Mouse (Mus musculus): ENCODE data around the gene Olfr124. TPM values are rescaled to one million over a fixed set of nuclear protein-coding genes. Genes with fewer than 3 reads are reported as not detected.

The Olfr124 gene
- total RNA-seq (2014; rRNA removed) (not detected in 2 replicates), polyA plus RNA-seq (2012; rRNA removed) (not detected in 2 replicates)

DNA sequence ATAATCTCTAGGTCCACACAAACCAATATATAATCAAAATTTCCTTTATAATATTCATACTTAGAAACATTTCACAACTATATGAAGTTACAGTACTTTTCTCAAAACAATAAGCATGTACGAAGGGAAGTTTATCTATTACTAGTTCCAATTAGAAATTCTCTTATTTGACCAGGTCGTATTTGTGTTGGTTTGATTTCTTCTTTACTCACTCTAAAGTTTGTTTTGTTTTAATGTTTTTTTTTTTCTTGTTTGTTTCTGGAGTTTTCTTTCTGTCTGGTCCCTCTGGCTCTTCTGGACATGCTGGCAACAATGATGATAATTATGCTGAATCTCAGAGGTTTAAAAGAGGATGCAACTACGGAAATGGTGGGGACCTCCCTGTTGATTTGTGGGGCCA lies at the start of gene Olfr124:
Gene Olfr124, plus strand, starts transcription at position 301 of the 400 bp plus-strand sequence.
- no peak for DNase-seq (ENCODE audit: extremely low read depth, low read depth, low spot score)
- TF ChIP-seq POLR2A (IDR thresholded peaks at IDR 0.05; ENCODE audit: extremely low read depth, insufficient read depth, low read length) (no peak), CTCF (IDR thresholded peaks at IDR 0.05; ENCODE audit: low read depth, low read length) (no peak)
- Histone ChIP-seq H3K27me3 (ENCODE audit: control insufficient read depth, insufficient read depth, low read length) (no peaks in the 10 kb centered on the region), H3K27ac (replicated peaks; ENCODE audit: insufficient read depth, low read depth, low read length) (no peak within 1 kb of the TSS), H3K36me3 (ENCODE audit: control insufficient read depth, insufficient read depth, low read length) (no peaks in the 10 kb centered on the region), H3K4me3 (ENCODE audit: insufficient read depth, low read depth, low read length) (no peak within 1 kb of the TSS), H3K9ac (ENCODE audit: low read depth, low read length) (no peak within 1 kb of the TSS), H3K79me2 (ENCODE audit: control insufficient read depth, insufficient read depth, low read length) (no peaks in the 10 kb centered on the region), H3K4me1 (ENCODE audit: control insufficient read depth, insufficient read depth, low read length) (no peaks in the 10 kb centered on the region)
- 79% methylated on average over 3 of the region's 3 CpGs for WGBS

DNA sequence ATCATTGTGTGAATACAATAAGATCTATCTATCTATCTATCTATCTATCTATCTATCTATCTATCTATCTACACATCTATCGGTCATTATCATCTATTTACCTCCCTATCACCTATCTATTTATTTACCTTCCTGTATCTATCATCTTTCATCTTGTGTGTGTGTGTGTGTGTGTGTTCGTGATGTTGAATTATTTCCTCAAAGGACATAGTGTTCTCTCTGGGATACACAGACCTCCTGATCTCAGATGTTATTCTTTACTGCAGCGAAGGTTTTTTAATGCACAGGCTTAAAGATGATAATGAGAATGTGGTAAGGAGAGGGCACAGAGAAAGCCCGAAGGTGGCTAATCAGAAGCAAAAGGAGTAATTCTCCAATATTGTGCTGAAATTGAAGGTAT lies 31.4 kb upstream of the Olfr124 start, which contains the start of gene Olfr122:
Gene Olfr122, plus strand, starts transcription at position 301 of the 400 bp plus-strand sequence.
- no peak for DNase-seq (ENCODE audit: extremely low read depth, low read depth, low spot score)
- H3K27me3 ChIP-seq (ENCODE audit: control insufficient read depth, insufficient read depth, low read length), result no peaks in the 10 kb centered on the region
- H3K36me3 ChIP-seq (ENCODE audit: control insufficient read depth, insufficient read depth, low read length), result no peaks in the 10 kb centered on the region
- no peaks in the 10 kb centered on the region for H3K79me2 ChIP-seq (ENCODE audit: control insufficient read depth, insufficient read depth, low read length)
- 73% methylated on average over 4 of the region's 4 CpGs for WGBS
- no peaks in the 10 kb centered on the region for H3K4me1 ChIP-seq (ENCODE audit: control insufficient read depth, insufficient read depth, low read length)
- H3K27ac ChIP-seq (replicated peaks; ENCODE audit: insufficient read depth, low read depth, low read length), result no peak within 1 kb of the TSS
- H3K4me3 ChIP-seq (ENCODE audit: insufficient read depth, low read depth, low read length), result no peak within 1 kb of the TSS
- no peak within 1 kb of the TSS for H3K9ac ChIP-seq (ENCODE audit: low read depth, low read length)
- TF ChIP-seq CTCF (IDR thresholded peaks at IDR 0.05; ENCODE audit: low read depth, low read length) (no peak), POLR2A (IDR thresholded peaks at IDR 0.05; ENCODE audit: extremely low read depth, insufficient read depth, low read length) (no peak)

DNA sequence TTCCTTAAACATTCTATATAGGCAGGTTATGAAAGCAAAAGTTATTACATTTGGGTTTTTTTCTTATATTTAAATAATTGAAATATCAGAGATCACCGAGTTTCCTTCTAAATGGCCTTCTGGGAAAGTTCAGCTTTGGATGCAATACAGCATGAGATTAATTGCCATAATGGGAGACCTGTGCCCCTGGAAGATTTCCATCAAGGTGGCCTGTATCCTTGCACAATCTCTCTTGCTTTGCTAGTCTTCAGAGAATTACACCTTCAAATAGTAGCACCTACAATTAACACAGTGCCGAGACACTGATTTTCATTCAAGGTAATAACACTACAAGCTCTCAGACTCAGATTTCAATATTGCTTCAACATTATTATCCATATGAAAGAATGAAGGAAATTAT lies 6.5 kb upstream of the Olfr124 start, which contains the start of gene Olfr123:
Gene Olfr123, plus strand, starts transcription at position 301 of the 400 bp plus-strand sequence.
- Histone ChIP-seq H3K36me3 (ENCODE audit: control insufficient read depth, insufficient read depth, low read length) (no peaks in the 10 kb centered on the region), H3K79me2 (ENCODE audit: control insufficient read depth, insufficient read depth, low read length) (no peaks in the 10 kb centered on the region), H3K4me1 (ENCODE audit: control insufficient read depth, insufficient read depth, low read length) (no peaks in the 10 kb centered on the region), H3K27me3 (ENCODE audit: control insufficient read depth, insufficient read depth, low read length) (no peaks in the 10 kb centered on the region), H3K4me3 (ENCODE audit: insufficient read depth, low read depth, low read length) (no peak within 1 kb of the TSS), H3K27ac (replicated peaks; ENCODE audit: insufficient read depth, low read depth, low read length) (no peak within 1 kb of the TSS), H3K9ac (ENCODE audit: low read depth, low read length) (no peak within 1 kb of the TSS)
- TF ChIP-seq CTCF (IDR thresholded peaks at IDR 0.05; ENCODE audit: low read depth, low read length), result no peak
- 87% methylated on average over 2 of the region's 2 CpGs for WGBS
- no peak for DNase-seq (ENCODE audit: extremely low read depth, low read depth, low spot score)

DNA sequence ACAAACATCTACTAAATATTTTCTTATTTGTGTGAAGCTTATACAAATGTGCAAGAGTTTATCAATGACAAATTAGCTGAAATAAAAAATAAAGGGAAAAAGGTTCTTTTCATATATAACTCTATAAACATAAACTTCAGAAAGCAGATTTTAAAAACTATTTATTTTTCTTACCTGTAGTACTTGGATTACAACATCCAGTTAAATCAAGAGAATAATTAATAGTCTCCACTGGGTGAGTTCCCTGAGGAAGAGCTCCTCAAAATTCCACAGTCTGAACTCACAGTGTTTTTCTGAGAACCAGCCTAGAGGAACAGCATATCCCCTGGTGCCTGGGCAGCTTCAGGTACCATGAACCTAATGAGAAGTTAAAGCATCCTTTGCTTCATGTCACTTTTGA lies 33.0 kb downstream of the Olfr124 start, which contains the start of gene Olfr125:
Gene Olfr125, plus strand, starts transcription at position 301 of the 400 bp plus-strand sequence.
- no peak for TF ChIP-seq POLR2A (IDR thresholded peaks at IDR 0.05; ENCODE audit: extremely low read depth, insufficient read depth, low read length)
- TF ChIP-seq CTCF (IDR thresholded peaks at IDR 0.05; ENCODE audit: low read depth, low read length), result no peak
- H3K9ac ChIP-seq (ENCODE audit: low read depth, low read length), result no peak within 1 kb of the TSS
- no peaks in the 10 kb centered on the region for H3K4me1 ChIP-seq (ENCODE audit: control insufficient read depth, insufficient read depth, low read length)
- no peaks in the 10 kb centered on the region for H3K79me2 ChIP-seq (ENCODE audit: control insufficient read depth, insufficient read depth, low read length)
- no peaks in the 10 kb centered on the region for H3K36me3 ChIP-seq (ENCODE audit: control insufficient read depth, insufficient read depth, low read length)
- no peaks in the 10 kb centered on the region for H3K27me3 ChIP-seq (ENCODE audit: control insufficient read depth, insufficient read depth, low read length)
- H3K27ac ChIP-seq (replicated peaks; ENCODE audit: insufficient read depth, low read depth, low read length), result no peak within 1 kb of the TSS
- no peak within 1 kb of the TSS for H3K4me3 ChIP-seq (ENCODE audit: insufficient read depth, low read depth, low read length)
- DNase-seq (ENCODE audit: extremely low read depth, low read depth, low spot score), result no peak

DNA sequence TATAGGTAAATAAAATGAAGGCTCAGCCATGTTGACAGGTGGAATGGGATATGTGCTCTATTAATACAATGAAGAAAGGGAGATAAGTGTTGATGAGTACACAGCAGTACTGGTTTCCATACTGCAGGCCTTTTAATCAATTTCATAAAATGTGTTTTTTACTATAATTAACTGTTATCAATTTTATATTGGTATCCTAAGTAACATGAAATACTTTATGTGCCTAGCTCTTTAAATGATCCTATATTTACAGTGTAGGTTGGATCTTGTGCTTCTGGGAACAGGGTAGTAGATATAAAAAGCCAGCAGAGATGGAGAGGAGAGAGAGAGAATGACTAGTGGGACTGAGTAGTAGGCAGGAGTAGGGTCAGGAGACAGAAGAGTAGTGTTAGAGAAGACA lies 47.5 kb downstream of the Olfr124 start, which contains the start of gene Olfr126:
Gene Olfr126, plus strand, starts transcription at position 301 of the 400 bp plus-strand sequence.
- H3K4me3 ChIP-seq (ENCODE audit: insufficient read depth, low read depth, low read length), result no peak within 1 kb of the TSS
- H3K27ac ChIP-seq (replicated peaks; ENCODE audit: insufficient read depth, low read depth, low read length), result no peak within 1 kb of the TSS

More for the DNA sequence above, 47.5 kb downstream of the Olfr124 start, which contains the start of gene Olfr126:
- no peak for DNase-seq (ENCODE audit: extremely low read depth, low read depth, low spot score)
- Histone ChIP-seq H3K9ac (ENCODE audit: low read depth, low read length) (no peak within 1 kb of the TSS), H3K79me2 (ENCODE audit: control insufficient read depth, insufficient read depth, low read length) (no peaks in the 10 kb centered on the region), H3K4me1 (ENCODE audit: control insufficient read depth, insufficient read depth, low read length) (no peaks in the 10 kb centered on the region), H3K27me3 (ENCODE audit: control insufficient read depth, insufficient read depth, low read length) (no peaks in the 10 kb centered on the region), H3K36me3 (ENCODE audit: control insufficient read depth, insufficient read depth, low read length) (no peaks in the 10 kb centered on the region)
- no peak for TF ChIP-seq POLR2A (IDR thresholded peaks at IDR 0.05; ENCODE audit: extremely low read depth, insufficient read depth, low read length)
- TF ChIP-seq CTCF (IDR thresholded peaks at IDR 0.05; ENCODE audit: low read depth, low read length), result no peak

Other genes with a start within 250 kb of the Olfr124 start
- not detected in 2 replicates for gene Olfr112, start 230.4 kb upstream of the Olfr124 start, total RNA-seq (2014; rRNA removed)
- gene Olfr112, start 230.4 kb upstream of the Olfr124 start, polyA plus RNA-seq (2012; rRNA removed), result not detected in 2 replicates
- not detected in 2 replicates for gene Olfr113, start 222.2 kb upstream of the Olfr124 start, total RNA-seq (2014; rRNA removed)
- gene Olfr113, start 222.2 kb upstream of the Olfr124 start, polyA plus RNA-seq (2012; rRNA removed), result not detected in 2 replicates
- gene Olfr114, start 207.1 kb upstream of the Olfr124 start, total RNA-seq (2014; rRNA removed), result not detected in 2 replicates
- gene Olfr114, start 207.1 kb upstream of the Olfr124 start, polyA plus RNA-seq (2012; rRNA removed), result not detected in 2 replicates
- gene Olfr115, start 172.8 kb upstream of the Olfr124 start, total RNA-seq (2014; rRNA removed), result not detected in 2 replicates
- not detected in 2 replicates for gene Olfr115, start 172.8 kb upstream of the Olfr124 start, polyA plus RNA-seq (2012; rRNA removed)
- not detected in 2 replicates for gene Olfr116, start 172.7 kb upstream of the Olfr124 start, total RNA-seq (2014; rRNA removed)
- gene Olfr116, start 172.7 kb upstream of the Olfr124 start, polyA plus RNA-seq (2012; rRNA removed), result not detected in 2 replicates
- gene Olfr117, start 136.1 kb upstream of the Olfr124 start, total RNA-seq (2014; rRNA removed), result not detected in 2 replicates
- gene Olfr117, start 136.1 kb upstream of the Olfr124 start, polyA plus RNA-seq (2012; rRNA removed), result not detected in 2 replicates
- not detected in 2 replicates for gene Olfr118, start 132.9 kb upstream of the Olfr124 start, total RNA-seq (2014; rRNA removed)
- not detected in 2 replicates for gene Olfr118, start 132.9 kb upstream of the Olfr124 start, polyA plus RNA-seq (2012; rRNA removed)
- gene Olfr119, start 103.3 kb upstream of the Olfr124 start, total RNA-seq (2014; rRNA removed), result not detected in 2 replicates
- not detected in 2 replicates for gene Olfr119, start 103.3 kb upstream of the Olfr124 start, polyA plus RNA-seq (2012; rRNA removed)
- not detected in 2 replicates for gene Olfr120, start 78.1 kb upstream of the Olfr124 start, total RNA-seq (2014; rRNA removed)
- gene Olfr120, start 78.1 kb upstream of the Olfr124 start, polyA plus RNA-seq (2012; rRNA removed), result not detected in 2 replicates
- gene Olfr121, start 51.0 kb upstream of the Olfr124 start, total RNA-seq (2014; rRNA removed), result not detected in 2 replicates
- not detected in 2 replicates for gene Olfr121, start 51.0 kb upstream of the Olfr124 start, polyA plus RNA-seq (2012; rRNA removed)
- not detected in 2 replicates for gene Olfr122, start 31.3 kb upstream of the Olfr124 start, total RNA-seq (2014; rRNA removed)
- gene Olfr122, start 31.3 kb upstream of the Olfr124 start, polyA plus RNA-seq (2012; rRNA removed), result not detected in 2 replicates
- gene Olfr123, start 6.4 kb upstream of the Olfr124 start, total RNA-seq (2014; rRNA removed), result not detected in 2 replicates
- gene Olfr123, start 6.4 kb upstream of the Olfr124 start, polyA plus RNA-seq (2012; rRNA removed), result not detected in 2 replicates
- not detected in 2 replicates for gene Olfr125, start 33.1 kb downstream of the Olfr124 start, total RNA-seq (2014; rRNA removed)
- not detected in 2 replicates for gene Olfr125, start 33.1 kb downstream of the Olfr124 start, polyA plus RNA-seq (2012; rRNA removed)
- gene Olfr126, start 47.6 kb downstream of the Olfr124 start, total RNA-seq (2014; rRNA removed), result not detected in 2 replicates
- not detected in 2 replicates for gene Olfr126, start 47.6 kb downstream of the Olfr124 start, polyA plus RNA-seq (2012; rRNA removed)
- not detected in 2 replicates for gene Olfr127, start 100.5 kb downstream of the Olfr124 start, total RNA-seq (2014; rRNA removed)
- gene Olfr127, start 100.5 kb downstream of the Olfr124 start, polyA plus RNA-seq (2012; rRNA removed), result not detected in 2 replicates
- not detected in 2 replicates for gene Olfr128, start 120.7 kb downstream of the Olfr124 start, total RNA-seq (2014; rRNA removed)
- not detected in 2 replicates for gene Olfr128, start 120.7 kb downstream of the Olfr124 start, polyA plus RNA-seq (2012; rRNA removed)
- not detected in 2 replicates for gene Olfr761, start 153.2 kb downstream of the Olfr124 start, total RNA-seq (2014; rRNA removed)
- gene Olfr761, start 153.2 kb downstream of the Olfr124 start, polyA plus RNA-seq (2012; rRNA removed), result not detected in 2 replicates